Mouse (Mus musculus): ENCODE data around the gene Frmd4b.

DNA sequence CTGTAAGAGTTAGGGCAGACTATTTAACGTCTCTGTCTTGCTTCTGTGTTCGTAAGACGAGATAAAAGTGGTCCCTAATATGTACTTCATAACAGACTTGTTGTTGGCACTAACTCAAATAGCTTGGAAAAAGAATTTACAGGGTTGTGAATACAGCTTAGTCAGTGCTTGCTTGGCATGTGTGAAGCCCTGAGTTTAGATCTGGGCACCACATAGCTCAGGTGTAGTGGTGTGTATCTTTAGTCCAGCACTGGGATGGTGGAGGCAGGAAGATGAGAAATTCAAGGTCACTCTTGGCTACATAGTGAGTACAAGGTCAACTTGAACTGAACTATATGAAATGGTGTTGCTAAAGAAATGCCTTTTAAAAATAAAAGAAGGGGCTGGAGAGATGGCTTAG, 320.2 kb downstream of the Frmd4b start:
- TF ChIP-seq USF1 (IDR thresholded peaks at IDR 0.05; ENCODE audit: low read depth) (no peak), POLR2AphosphoS2 (IDR thresholded peaks at IDR 0.05; ENCODE audit: insufficient read length, low read depth) (no peak), MYOD1 (IDR thresholded peaks at IDR 0.05; ENCODE audit: control insufficient read depth in 1 of 3, insufficient read length in 2 of 3, low read depth in 2 of 3) (no peak), POLR2A (IDR thresholded peaks at IDR 0.05; ENCODE audit: insufficient read length, low read depth) (no peak), CEBPB (IDR thresholded peaks at IDR 0.05; ENCODE audit: insufficient read depth, poor library complexity, severe bottlenecking) (no peak), TCF3 (IDR thresholded peaks at IDR 0.05; ENCODE audit: insufficient read length, low read depth) (no peak), MAX (IDR thresholded peaks at IDR 0.05; ENCODE audit: low read depth) (no peak)
